Comparison of ENCODE assay signal across 9 mouse cellular contexts in genomic region chr10:79932736-79933135, GRCm38 (mm10). TPM values are rescaled to one million over a fixed set of nuclear protein-coding genes. Genes with fewer than 3 reads are reported as not detected.
DNase-seq lines count a peak whose midpoint lies in the region; ATAC-seq and TF ChIP-seq lines count a peak whose summit lies in the region.
"Had no signal": no experiment of that assay in that cellular context is flagged by ENCODE, and none has a peak within 500 bp of the region (broad histone marks: within the 10 kb centered on the region; RNA-seq: fewer than 3 reads in every experiment).

No protein-coding gene starts in this region.

- WGBS in hindbrain, postnatal 0 days = 21% methylated on average over 8 of the region's 8 CpGs
- WGBS in liver, postnatal 0 days (ENCODE audit: insufficient replicate concordance) = 50% methylated on average over 8 of the region's 8 CpGs
- WGBS in neural tube, embryonic 15.5 days = 14% methylated on average over 8 of the region's 8 CpGs

- peak overlapping the region; percentile 55; the same call in 1 of the 2 replicates for H3K27ac ChIP-seq in hindbrain, postnatal 0 days
- no peak overlapping the region; the same call in 1 of the 2 replicates for H3K27ac ChIP-seq in liver, postnatal 0 days (ENCODE audit: low read depth)
- peak overlapping the region; percentile 63 for H3K27ac ChIP-seq in neural tube, embryonic 15.5 days (replicated peaks)

- no peaks in the 10 kb centered on the region for H3K9me3 ChIP-seq in hindbrain, postnatal 0 days (ENCODE audit: low read length)
- H3K9me3 ChIP-seq in liver, postnatal 0 days (ENCODE audit: low read length) = no peaks in the 10 kb centered on the region
- no peaks in the 10 kb centered on the region for H3K9me3 ChIP-seq in neural tube, embryonic 15.5 days (replicated peaks)

- no peak overlapping the region for H3K4me3 ChIP-seq in hindbrain, postnatal 0 days (ENCODE audit: low read length)
- no peak overlapping the region for H3K4me3 ChIP-seq in liver, postnatal 0 days (ENCODE audit: low read depth, low read length)
- H3K4me3 ChIP-seq in neural tube, embryonic 15.5 days (replicated peaks) = no peak overlapping the region
- H3K4me3 ChIP-seq: erythroblast, embryonic 14.5 days had no signal

- no peak for DNase-seq in frontal cortex, postnatal 25 days (ENCODE audit: low spot score in 2 of 2)
- peak; percentile 78 for DNase-seq in brain, adult 2 months (ENCODE audit: low read depth, low spot score)
- peak; percentile 85 for DNase-seq in gastrocnemius, postnatal 25 days
- peak; percentile 72 for DNase-seq in hindbrain, postnatal 0 days (ENCODE audit: low spot score)
- no peak for DNase-seq in liver, postnatal 0 days

- no peaks in the 10 kb centered on the region for H3K36me3 ChIP-seq in hindbrain, postnatal 0 days (ENCODE audit: insufficient read depth, low read length)
- H3K36me3 ChIP-seq in liver, postnatal 0 days (replicated peaks; ENCODE audit: insufficient read depth, low read length) = peaks cover 45% of the 10 kb centered on the region
- H3K36me3 ChIP-seq in neural tube, embryonic 15.5 days = peaks cover 9% of the 10 kb centered on the region

- no peak overlapping the region for H3K9ac ChIP-seq in hindbrain, postnatal 0 days (replicated peaks; ENCODE audit: low read length)
- H3K9ac ChIP-seq in liver, postnatal 0 days (replicated peaks) = no peak overlapping the region
- no peak overlapping the region; the same call in 1 of the 2 replicates for H3K9ac ChIP-seq in neural tube, embryonic 15.5 days (replicated peaks)

- peak; percentile 22; the same call in 1 of the 2 replicates for ATAC-seq in frontal cortex, adult (ENCODE audit: low TSS enrichment)
- no peak for ATAC-seq in hindbrain, postnatal 0 days
- ATAC-seq in liver, postnatal 0 days = no peak
- no peak for ATAC-seq in neural tube, embryonic 15.5 days (ENCODE audit: low FRiP score)
- no peak for ATAC-seq in activated CD4-positive, CD25-positive, alpha-beta regulatory T cell, adult 4 months

- H3K27me3 ChIP-seq in hindbrain, postnatal 0 days (ENCODE audit: insufficient read depth, low read length) = no peaks in the 10 kb centered on the region
- no peaks in the 10 kb centered on the region for H3K27me3 ChIP-seq in liver, postnatal 0 days (ENCODE audit: insufficient read depth, low read length)
- no peaks in the 10 kb centered on the region for H3K27me3 ChIP-seq in neural tube, embryonic 15.5 days (replicated peaks)

- H3K4me2 ChIP-seq in hindbrain, postnatal 0 days (ENCODE audit: low read depth, low read length) = no peak overlapping the region
- H3K4me2 ChIP-seq in liver, postnatal 0 days (ENCODE audit: low read depth, low read length) = peak overlapping the region; percentile 22; the same call in 1 of the 2 replicates
- peak overlapping the region; percentile 5; the same call in 1 of the 2 replicates for H3K4me2 ChIP-seq in neural tube, embryonic 15.5 days

- TF ChIP-seq EP300 in liver, postnatal 0 days (IDR thresholded peaks at IDR 0.05; ENCODE audit: low read depth) = no peak

- peaks cover 10% of the 10 kb centered on the region for H3K4me1 ChIP-seq in hindbrain, postnatal 0 days (ENCODE audit: insufficient read depth, low read length)
- H3K4me1 ChIP-seq in liver, postnatal 0 days (ENCODE audit: insufficient read depth) = peaks cover 69% of the 10 kb centered on the region
- peaks cover 76% of the 10 kb centered on the region for H3K4me1 ChIP-seq in neural tube, embryonic 15.5 days

- no peak for TF ChIP-seq CTCF in hindbrain, postnatal 0 days (IDR thresholded peaks at IDR 0.05; ENCODE audit: low read depth)
- no peak for TF ChIP-seq CTCF in liver, postnatal 0 days (IDR thresholded peaks at IDR 0.05; ENCODE audit: low read depth)

RNA-seq across cellular contexts. Expression of gene Arid3a, which starts 5.9 kb away (rescaled TPM):
- 1 to 10 TPM; 2.4 to 2.8 TPM for total RNA-seq in gastrocnemius, postnatal 25 days (2021)
- 9.7 and 10.1 TPM in 2 replicates for total RNA-seq in hindbrain, postnatal 0 days (2014; rRNA removed)
- 2.5 and 2.6 TPM in 2 replicates for polyA plus RNA-seq in hindbrain, postnatal 0 days (2015; fragmentation: Nextera tagmentation; extraction: Ambion mirVana)
- polyA plus RNA-seq in liver, postnatal 0 days (2015; fragmentation: Nextera tagmentation; extraction: Ambion mirVana) = 4.5 and 5.5 TPM in 2 replicates
- 2.4 and 5.1 TPM in 2 replicates for polyA plus RNA-seq in neural tube, embryonic 15.5 days (2015; fragmentation: Nextera tagmentation; extraction: Ambion mirVana)
- polyA plus RNA-seq in activated CD4-positive, CD25-positive, alpha-beta regulatory T cell, adult 4 months (2017; shearing (Covaris generic)) = 1 to 10 TPM; 2.1 to 2.5 TPM

RNA-seq across cellular contexts. Expression of gene R3hdm4, which starts 11.7 kb away (rescaled TPM):
- total RNA-seq in gastrocnemius, postnatal 25 days (2021) = 100 to 1,000 TPM; 103 to 113 TPM
- 111 and 133 TPM in 2 replicates for total RNA-seq in hindbrain, postnatal 0 days (2014; rRNA removed)
- polyA plus RNA-seq in hindbrain, postnatal 0 days (2015; fragmentation: Nextera tagmentation; extraction: Ambion mirVana) = 252 and 267 TPM in 2 replicates
- 47.3 and 51.7 TPM in 2 replicates for polyA plus RNA-seq in liver, postnatal 0 days (2015; fragmentation: Nextera tagmentation; extraction: Ambion mirVana)
- 264 and 288 TPM in 2 replicates for polyA plus RNA-seq in neural tube, embryonic 15.5 days (2015; fragmentation: Nextera tagmentation; extraction: Ambion mirVana)
- polyA plus RNA-seq in activated CD4-positive, CD25-positive, alpha-beta regulatory T cell, adult 4 months (2017; shearing (Covaris generic)) = 100 to 1,000 TPM in 1 of 2 experiments, 10 to 100 TPM in 1; 92.3 to 122 TPM

RNA-seq across cellular contexts. Expression of gene Kiss1r, which starts 16.0 kb away (rescaled TPM):
- total RNA-seq in gastrocnemius, postnatal 25 days (2021) = under 1 TPM; 0.18 to 0.29 TPM
- total RNA-seq in hindbrain, postnatal 0 days (2014; rRNA removed) = 7.7 and 9.4 TPM in 2 replicates
- 3.4 and 3.9 TPM in 2 replicates for polyA plus RNA-seq in hindbrain, postnatal 0 days (2015; fragmentation: Nextera tagmentation; extraction: Ambion mirVana)
- polyA plus RNA-seq in liver, postnatal 0 days (2015; fragmentation: Nextera tagmentation; extraction: Ambion mirVana) = 0.18 and 0.34 TPM in 2 replicates
- 1.8 and 2.8 TPM in 2 replicates for polyA plus RNA-seq in neural tube, embryonic 15.5 days (2015; fragmentation: Nextera tagmentation; extraction: Ambion mirVana)
- polyA plus RNA-seq in activated CD4-positive, CD25-positive, alpha-beta regulatory T cell, adult 4 months (2017; shearing (Covaris generic)) = under 1 TPM in 1 of 2 experiments, not detected in 1; 0.22 TPM

RNA-seq across cellular contexts. Expression of gene Gm26602, which starts 22.1 kb away (rescaled TPM):
- total RNA-seq in gastrocnemius, postnatal 25 days (2021) = not detected
- total RNA-seq in hindbrain, postnatal 0 days (2014; rRNA removed) = not detected in 2 replicates
- polyA plus RNA-seq in hindbrain, postnatal 0 days (2015; fragmentation: Nextera tagmentation; extraction: Ambion mirVana) = 4.9 and 17.2 TPM in 2 replicates
- 4.6 TPM in 1 of 2 replicates, not detected in the other for polyA plus RNA-seq in liver, postnatal 0 days (2015; fragmentation: Nextera tagmentation; extraction: Ambion mirVana)
- polyA plus RNA-seq in neural tube, embryonic 15.5 days (2015; fragmentation: Nextera tagmentation; extraction: Ambion mirVana) = 22.7 and 23.6 TPM in 2 replicates
- polyA plus RNA-seq in activated CD4-positive, CD25-positive, alpha-beta regulatory T cell, adult 4 months (2017; shearing (Covaris generic)) = not detected

RNA-seq across cellular contexts. Expression of gene Med16, which starts 24.0 kb away (rescaled TPM):
- 10 to 100 TPM; 29.2 to 34.4 TPM for total RNA-seq in gastrocnemius, postnatal 25 days (2021)
- 71.4 and 82.2 TPM in 2 replicates for total RNA-seq in hindbrain, postnatal 0 days (2014; rRNA removed)
- 43.2 and 48.4 TPM in 2 replicates for polyA plus RNA-seq in hindbrain, postnatal 0 days (2015; fragmentation: Nextera tagmentation; extraction: Ambion mirVana)
- polyA plus RNA-seq in liver, postnatal 0 days (2015; fragmentation: Nextera tagmentation; extraction: Ambion mirVana) = 13.5 and 14.3 TPM in 2 replicates
- 44.9 and 46.7 TPM in 2 replicates for polyA plus RNA-seq in neural tube, embryonic 15.5 days (2015; fragmentation: Nextera tagmentation; extraction: Ambion mirVana)
- polyA plus RNA-seq in activated CD4-positive, CD25-positive, alpha-beta regulatory T cell, adult 4 months (2017; shearing (Covaris generic)) = 10 to 100 TPM in 1 of 2 experiments, 1 to 10 TPM in 1; 6.7 to 10.5 TPM

Comparison
In these comparisons a context has a peak if more than half of its experiments do, and no peak if none do; other contexts are left out.
1. DNase-seq: peak in brain, adult 2 months (single experiment), gastrocnemius, postnatal 25 days (single experiment) and hindbrain, postnatal 0 days (single experiment); none in frontal cortex, postnatal 25 days (0 of 2) and liver, postnatal 0 days (single experiment).